Mouse (Mus musculus): ENCODE measurements around the gene Gmpr. TPM values are rescaled to one million over a fixed set of nuclear protein-coding genes. Genes with fewer than 3 reads are reported as not detected.

Gene Gmpr
- total RNA-seq, 2 experiments from 2014 or later = 56.0 to 58.2 TPM

DNA sequence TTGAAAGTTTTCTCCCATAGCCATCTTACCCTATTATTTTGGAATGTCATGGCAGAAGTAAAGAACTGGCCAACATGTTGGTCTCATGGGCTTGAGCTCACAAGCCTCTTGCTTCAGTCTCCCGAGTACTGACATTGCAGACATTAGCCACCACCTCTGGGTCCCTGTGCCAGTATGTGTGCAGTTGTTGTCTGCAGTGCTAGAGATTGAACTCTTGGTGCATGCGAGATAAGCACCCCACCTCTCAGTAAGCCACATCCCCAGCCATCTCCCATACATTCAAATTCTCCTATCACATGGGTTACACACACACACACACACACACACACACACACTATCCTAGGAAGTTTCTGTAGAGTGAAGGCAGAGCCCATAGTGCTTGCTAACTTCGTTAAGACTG, 7.3 kb upstream of the Gmpr start:
- no peak for DNase-seq (ENCODE audit: low spot score in 2 of 2)

- DNase-seq (ENCODE audit: low spot score in 2 of 2) = no peak
These were observed 4.5 kb upstream of the Gmpr start for GRCm38 (mm10) chr13:45502791-45503190.

DNA sequence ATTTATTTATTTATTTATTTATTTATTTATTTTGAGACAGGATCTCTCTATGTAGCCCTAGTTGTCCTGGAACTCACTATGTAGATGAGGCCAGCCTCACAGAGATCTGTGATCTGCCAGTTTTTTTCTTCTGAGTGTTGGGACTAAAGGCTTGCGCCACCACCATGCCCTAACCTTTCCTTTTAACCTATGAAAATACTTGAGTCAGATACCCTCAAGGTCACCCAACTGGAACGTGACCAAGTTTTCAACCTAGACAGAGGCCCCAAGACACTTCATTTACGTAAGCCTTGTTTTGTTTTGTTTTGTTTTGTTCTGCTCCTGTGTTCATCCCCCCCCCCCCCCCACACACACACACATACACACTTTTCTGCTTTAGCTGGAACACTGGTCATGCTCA, 1.7 kb upstream of the Gmpr start:
- DNase-seq (ENCODE audit: low spot score in 2 of 2) = no peak

GRCm38 (mm10) chr13:45508495-45508894, 1.3 kb downstream of the Gmpr start:
- peak; percentile 69 to 74 for DNase-seq (ENCODE audit: low spot score in 2 of 2)

DNA sequence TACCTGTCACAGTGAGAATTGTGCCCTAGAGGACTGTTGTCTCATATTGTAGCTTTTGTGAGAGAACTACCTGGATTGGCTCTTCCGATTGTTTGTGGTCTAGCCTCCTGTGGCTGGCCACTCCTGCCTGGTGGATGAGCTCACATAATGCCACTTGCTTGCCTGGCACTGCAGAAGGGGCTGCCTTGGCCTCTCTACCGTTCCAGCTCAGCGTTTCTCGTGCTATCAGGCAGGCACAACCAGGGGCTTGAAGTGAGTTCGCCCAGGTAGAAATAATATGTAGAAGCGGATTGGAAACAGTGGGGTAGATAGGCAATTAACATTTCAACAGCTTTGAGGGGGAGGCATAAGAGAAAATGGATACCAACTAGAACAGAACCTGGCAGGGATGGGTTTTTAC, 2.1 kb downstream of the Gmpr start:
- DNase-seq (ENCODE audit: low spot score in 2 of 2) = no peak

- DNase-seq (ENCODE audit: low spot score in 2 of 2) = no peak
These were observed 4.6 kb downstream of the Gmpr start for GRCm38 (mm10) chr13:45511706-45512435.

- no peak for DNase-seq (ENCODE audit: low spot score in 2 of 2)
These were observed 5.3 kb downstream of the Gmpr start for GRCm38 (mm10) chr13:45512531-45512930.

GRCm38 (mm10) chr13:45513009-45513984, 6.1 kb downstream of the Gmpr start:
- no peak for DNase-seq (ENCODE audit: low spot score in 2 of 2)

DNA sequence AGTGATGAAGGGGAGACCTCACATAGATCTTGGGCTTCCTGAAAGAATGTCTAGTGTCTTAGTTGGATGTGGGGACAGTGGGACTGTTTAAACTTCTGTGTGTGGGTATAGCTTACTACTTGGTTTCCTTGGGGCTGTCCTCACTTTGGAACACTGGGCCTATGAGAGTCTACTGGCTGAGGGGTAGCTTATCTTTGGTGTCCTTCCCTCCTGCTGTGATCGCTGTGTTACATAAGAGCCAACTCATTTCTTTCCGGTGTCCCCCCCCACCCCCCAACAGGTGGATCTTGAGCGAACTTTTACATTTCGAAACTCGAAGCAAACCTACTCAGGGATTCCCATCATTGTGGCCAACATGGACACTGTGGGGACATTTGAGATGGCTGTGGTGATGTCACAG, 6.9 kb downstream of the Gmpr start:
- no peak for DNase-seq (ENCODE audit: low spot score in 2 of 2)

DNA sequence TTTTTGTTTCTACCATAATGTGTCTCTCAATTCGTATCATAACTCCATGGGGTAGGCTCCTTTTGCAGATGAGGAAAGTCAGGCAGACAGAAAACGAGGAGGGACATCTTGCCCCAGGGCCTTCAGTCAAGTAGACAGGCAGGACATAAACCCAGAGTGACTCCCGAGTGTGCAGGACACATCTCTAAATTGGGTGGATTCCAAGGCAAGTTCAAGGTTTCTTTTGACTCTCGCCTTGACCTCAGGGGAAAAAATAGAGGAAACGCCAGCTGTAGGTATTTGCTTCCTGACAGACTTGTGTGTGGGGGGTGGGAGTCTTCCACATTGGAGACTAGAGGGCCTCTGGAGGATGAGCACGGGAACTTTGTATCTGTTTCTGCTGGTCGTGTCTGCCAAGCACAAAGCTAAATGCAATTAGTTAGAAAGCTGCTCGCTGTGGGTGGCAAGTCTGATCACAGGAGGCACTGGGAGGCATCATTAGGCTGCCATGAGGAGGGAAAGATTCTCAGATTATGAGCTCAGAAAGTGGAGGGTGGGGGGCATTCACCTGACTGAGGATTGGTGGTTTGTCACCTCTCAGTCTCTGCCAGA, 7.7 kb downstream of the Gmpr start:
- no peak for DNase-seq (ENCODE audit: low spot score in 2 of 2)

GRCm38 (mm10) chr13:45516501-45517393, 9.5 kb downstream of the Gmpr start:
- peak in 1 of 2 experiments; percentile 40 for DNase-seq (ENCODE audit: low spot score in 2 of 2)

DNA sequence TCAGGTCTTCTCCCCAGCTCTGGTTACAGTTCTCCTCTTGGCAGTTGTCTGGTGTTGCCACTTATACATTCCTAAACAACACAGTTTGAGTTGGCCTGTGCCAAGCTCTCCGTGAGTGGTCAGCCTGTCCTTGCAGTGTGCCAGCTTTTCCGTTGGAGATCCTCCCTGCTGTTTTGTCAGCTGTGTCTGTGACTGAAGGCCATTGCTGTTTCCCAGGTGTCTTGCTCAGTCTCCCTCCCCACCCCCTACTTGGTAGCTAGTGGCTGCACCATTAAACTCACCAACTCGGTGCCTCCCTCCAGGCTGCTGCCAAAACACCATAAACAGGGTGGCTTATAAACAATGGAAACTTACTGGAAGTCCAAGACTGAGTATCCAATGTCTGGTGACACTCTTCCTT, 17.1 kb downstream of the Gmpr start:
- DNase-seq (ENCODE audit: low spot score in 2 of 2) = no peak

DNA sequence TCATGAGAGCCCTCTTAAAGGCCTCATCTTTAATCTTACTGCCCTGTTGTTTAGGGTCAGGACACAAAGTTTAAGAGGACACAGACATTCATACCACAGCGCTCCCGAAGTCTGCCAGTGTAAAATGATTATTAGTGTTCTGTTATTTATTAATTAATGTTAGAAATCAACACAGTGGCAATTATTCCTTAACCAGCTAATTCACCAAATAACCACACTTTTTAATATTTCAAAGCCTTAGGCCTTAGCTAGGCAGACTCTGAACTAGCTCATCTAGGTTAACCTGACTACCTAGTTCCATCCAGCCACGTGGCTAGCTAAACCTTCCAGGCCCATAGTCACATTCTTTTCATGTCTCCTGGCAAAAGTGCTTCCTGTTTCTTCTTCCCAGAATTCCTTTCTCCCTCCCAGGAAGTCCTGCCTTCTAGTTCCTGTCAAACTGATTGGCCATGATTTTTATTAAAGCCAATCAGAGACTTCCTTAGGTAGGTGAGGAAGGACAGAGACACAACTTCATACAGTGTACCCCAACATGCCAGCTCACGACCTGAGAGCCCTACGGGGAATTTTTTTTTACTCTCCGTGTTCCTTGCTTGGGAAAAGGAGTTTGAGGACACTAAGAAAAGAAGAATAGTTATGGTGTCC, 17.7 kb downstream of the Gmpr start:
- DNase-seq (ENCODE audit: low spot score in 2 of 2) = no peak

DNA sequence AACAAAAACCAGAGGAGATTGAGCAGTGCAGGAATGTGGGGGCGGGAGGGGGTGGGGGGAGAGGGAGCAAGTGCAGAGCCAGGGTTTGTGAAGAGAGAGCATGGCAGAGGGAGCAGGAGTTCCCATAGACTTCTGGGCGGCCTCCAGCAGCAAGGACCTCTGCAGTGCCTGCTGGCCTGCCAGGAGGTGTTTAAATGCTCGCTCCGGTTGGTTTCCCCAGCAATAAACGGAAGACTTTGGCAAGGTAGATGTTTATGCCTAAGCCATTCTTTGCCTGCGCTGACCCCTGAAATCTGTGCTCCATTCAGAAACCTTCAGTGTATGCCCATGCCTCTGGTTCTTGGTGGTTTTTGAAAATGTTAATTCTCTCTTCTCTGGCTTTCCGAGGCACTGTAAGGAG, 19.0 kb downstream of the Gmpr start:
- DNase-seq (ENCODE audit: low spot score in 2 of 2) = peak in 1 of 2 experiments; percentile 54

- no peak for DNase-seq (ENCODE audit: low spot score in 2 of 2)
These were observed 20.2 kb downstream of the Gmpr start for GRCm38 (mm10) chr13:45527232-45527964.

- no peak for DNase-seq (ENCODE audit: low spot score in 2 of 2)
These were observed 21.5 kb downstream of the Gmpr start for GRCm38 (mm10) chr13:45528787-45529186.

GRCm38 (mm10) chr13:45530754-45531153, 23.5 kb downstream of the Gmpr start:
- no peak for DNase-seq (ENCODE audit: low spot score in 2 of 2)

GRCm38 (mm10) chr13:45535731-45536453, 28.6 kb downstream of the Gmpr start:
- DNase-seq (ENCODE audit: low spot score in 2 of 2) = no peak

- DNase-seq (ENCODE audit: low spot score in 2 of 2) = no peak
These were observed 29.9 kb downstream of the Gmpr start for GRCm38 (mm10) chr13:45537110-45537509.

Data from layer of hippocampus, postnatal 10 days (tissue).